Mouse (Mus musculus): ENCODE results near the gene Laptm4a. TPM values are rescaled to one million over a fixed set of nuclear protein-coding genes. Genes with fewer than 3 reads are reported as not detected.

Gene Laptm4a
- total and polyA plus RNA-seq, 2 experiments from 2014 or later = 358 to 365 TPM

GRCm38 (mm10) chr12:8898879-8899785, 22.3 kb upstream of the Laptm4a start:
- TF ChIP-seq CTCF (IDR thresholded peaks at IDR 0.05; ENCODE audit: low read depth) = no peak
- TF ChIP-seq EP300 (IDR thresholded peaks at IDR 0.05; ENCODE audit: low read depth) = no peak
- Histone ChIP-seq H3K27ac (ENCODE audit: low read depth) (no peak overlapping the region), H3K9me3 (replicated peaks; ENCODE audit: control insufficient read depth, low read length) (no peaks in the 10 kb centered on the region), H3K27me3 (ENCODE audit: control insufficient read depth, insufficient read depth, low read length) (no peaks in the 10 kb centered on the region), H3K4me1 (ENCODE audit: control insufficient read depth, insufficient read depth) (peaks cover 16% of the 10 kb centered on the region), H3K4me2 (ENCODE audit: low read depth, low read length) (no peak overlapping the region), H3K4me3 (ENCODE audit: low read depth, low read length) (no peak overlapping the region), H3K9ac (replicated peaks; ENCODE audit: low read depth, low read length) (no peak overlapping the region), H3K36me3 (replicated peaks; ENCODE audit: control insufficient read depth, insufficient read depth, low read length) (no peaks in the 10 kb centered on the region)
- ATAC-seq (ENCODE audit: insufficient read depth, low read depth) (no peak), DNase-seq (ENCODE audit: low spot score) (no peak)
- 68% methylated on average over 19 of the region's 19 CpGs for WGBS

GRCm38 (mm10) chr12:8900107-8900698, 21.3 kb upstream of the Laptm4a start:
- no peak for DNase-seq (ENCODE audit: low spot score)
- ATAC-seq (ENCODE audit: insufficient read depth, low read depth) = peak; percentile 40; the same call in 1 of the 2 replicates
- no peak overlapping the region for H3K4me3 ChIP-seq (ENCODE audit: low read depth, low read length)
- H3K4me1 ChIP-seq (ENCODE audit: control insufficient read depth, insufficient read depth) = peaks cover 16% of the 10 kb centered on the region
- 28% methylated on average over 4 of the region's 4 CpGs for WGBS
- 0 out of 2 replicates have a peak overlapping the region, but pooled peaks have one; percentile 43 for H3K27ac ChIP-seq (ENCODE audit: low read depth)
- H3K4me2 ChIP-seq (ENCODE audit: low read depth, low read length) = no peak overlapping the region
- no peaks in the 10 kb centered on the region for H3K9me3 ChIP-seq (replicated peaks; ENCODE audit: control insufficient read depth, low read length)
- no peaks in the 10 kb centered on the region for H3K36me3 ChIP-seq (replicated peaks; ENCODE audit: control insufficient read depth, insufficient read depth, low read length)
- TF ChIP-seq CTCF (IDR thresholded peaks at IDR 0.05; ENCODE audit: low read depth) (peak; percentile 8; the same call in 1 of the 2 replicates), EP300 (IDR thresholded peaks at IDR 0.05; ENCODE audit: low read depth) (no peak)
- H3K27me3 ChIP-seq (ENCODE audit: control insufficient read depth, insufficient read depth, low read length) = no peaks in the 10 kb centered on the region
- no peak overlapping the region for H3K9ac ChIP-seq (replicated peaks; ENCODE audit: low read depth, low read length)

GRCm38 (mm10) chr12:8900919-8901663, 20.4 kb upstream of the Laptm4a start:
- 21% methylated on average over 5 of the region's 5 CpGs for WGBS
- H3K4me3 ChIP-seq (ENCODE audit: low read depth, low read length) = no peak overlapping the region
- H3K4me1 ChIP-seq (ENCODE audit: control insufficient read depth, insufficient read depth) = peaks cover 16% of the 10 kb centered on the region
- no peaks in the 10 kb centered on the region for H3K36me3 ChIP-seq (replicated peaks; ENCODE audit: control insufficient read depth, insufficient read depth, low read length)
- TF ChIP-seq CTCF (IDR thresholded peaks at IDR 0.05; ENCODE audit: low read depth) = no peak
- H3K9ac ChIP-seq (replicated peaks; ENCODE audit: low read depth, low read length) = no peak overlapping the region
- H3K27me3 ChIP-seq (ENCODE audit: control insufficient read depth, insufficient read depth, low read length) = no peaks in the 10 kb centered on the region
- peak overlapping the region; percentile 6; the same call in 1 of the 2 replicates for H3K27ac ChIP-seq (ENCODE audit: low read depth)
- no peaks in the 10 kb centered on the region for H3K9me3 ChIP-seq (replicated peaks; ENCODE audit: control insufficient read depth, low read length)
- no peak overlapping the region for H3K4me2 ChIP-seq (ENCODE audit: low read depth, low read length)
- no peak for DNase-seq (ENCODE audit: low spot score)
- ATAC-seq (ENCODE audit: insufficient read depth, low read depth) = no peak

GRCm38 (mm10) chr12:8901934-8902333, 19.5 kb upstream of the Laptm4a start:
- Histone ChIP-seq H3K4me2 (ENCODE audit: low read depth, low read length) (no peak overlapping the region), H3K4me1 (ENCODE audit: control insufficient read depth, insufficient read depth) (peaks cover 16% of the 10 kb centered on the region), H3K9me3 (replicated peaks; ENCODE audit: control insufficient read depth, low read length) (no peaks in the 10 kb centered on the region), H3K36me3 (replicated peaks; ENCODE audit: control insufficient read depth, insufficient read depth, low read length) (no peaks in the 10 kb centered on the region), H3K4me3 (ENCODE audit: low read depth, low read length) (no peak overlapping the region), H3K9ac (replicated peaks; ENCODE audit: low read depth, low read length) (no peak overlapping the region), H3K27ac (ENCODE audit: low read depth) (no peak overlapping the region), H3K27me3 (ENCODE audit: control insufficient read depth, insufficient read depth, low read length) (no peaks in the 10 kb centered on the region)
- TF ChIP-seq EP300 (IDR thresholded peaks at IDR 0.05; ENCODE audit: low read depth) (no peak), CTCF (IDR thresholded peaks at IDR 0.05; ENCODE audit: low read depth) (no peak)
- DNase-seq (ENCODE audit: low spot score) (no peak), ATAC-seq (ENCODE audit: insufficient read depth, low read depth) (no peak)
- 43% methylated on average over 2 of the region's 2 CpGs for WGBS

- H3K9ac ChIP-seq (replicated peaks; ENCODE audit: low read depth, low read length) = no peak overlapping the region
- no peak overlapping the region for H3K4me3 ChIP-seq (ENCODE audit: low read depth, low read length)
- no peaks in the 10 kb centered on the region for H3K9me3 ChIP-seq (replicated peaks; ENCODE audit: control insufficient read depth, low read length)
- TF ChIP-seq EP300 (IDR thresholded peaks at IDR 0.05; ENCODE audit: low read depth) = no peak
- TF ChIP-seq CTCF (IDR thresholded peaks at IDR 0.05; ENCODE audit: low read depth) = no peak
- H3K4me2 ChIP-seq (ENCODE audit: low read depth, low read length) = no peak overlapping the region
- H3K4me1 ChIP-seq (ENCODE audit: control insufficient read depth, insufficient read depth) = peaks cover 16% of the 10 kb centered on the region
- H3K36me3 ChIP-seq (replicated peaks; ENCODE audit: control insufficient read depth, insufficient read depth, low read length) = no peaks in the 10 kb centered on the region
- H3K27ac ChIP-seq (ENCODE audit: low read depth) = no peak overlapping the region
- ATAC-seq (ENCODE audit: insufficient read depth, low read depth) (no peak), DNase-seq (ENCODE audit: low spot score) (no peak)
- H3K27me3 ChIP-seq (ENCODE audit: control insufficient read depth, insufficient read depth, low read length) = no peaks in the 10 kb centered on the region
- WGBS = 39% methylated on average over 3 of the region's 3 CpGs
These were observed 19.0 kb upstream of the Laptm4a start for GRCm38 (mm10) chr12:8902479-8902878.
